8 mouse cellular contexts compared by ENCODE assay signal in genomic region chr11:52437123-52437522, GRCm38 (mm10). TPM values are rescaled to one million over a fixed set of nuclear protein-coding genes. Genes with fewer than 3 reads are reported as not detected.
DNase-seq lines count a peak whose midpoint lies in the region; ATAC-seq and TF ChIP-seq lines count a peak whose summit lies in the region.

No protein-coding gene starts in this region.

- no peak overlapping the region for H3K4me2 ChIP-seq in embryonic facial prominence, embryonic 11.5 days (ENCODE audit: low read depth, low read length)
- 0 out of 2 replicates have a peak overlapping the region, but pooled peaks have one; percentile 11 for H3K4me2 ChIP-seq in neural tube, embryonic 15.5 days
- no peak overlapping the region for H3K4me2 ChIP-seq in midbrain, postnatal 0 days (ENCODE audit: low read depth, low read length, poor library complexity, severe bottlenecking)

- H3K36me3 ChIP-seq in embryonic facial prominence, embryonic 11.5 days (replicated peaks; ENCODE audit: control insufficient read depth, insufficient read depth, low read depth, low read length), result no peaks in the 10 kb centered on the region
- no peaks in the 10 kb centered on the region for H3K36me3 ChIP-seq in neural tube, embryonic 15.5 days
- H3K36me3 ChIP-seq in midbrain, postnatal 0 days (ENCODE audit: insufficient read depth, low read length), result no peaks in the 10 kb centered on the region

- no peaks in the 10 kb centered on the region for H3K9me3 ChIP-seq in embryonic facial prominence, embryonic 11.5 days (replicated peaks; ENCODE audit: control insufficient read depth, low read length)
- no peaks in the 10 kb centered on the region for H3K9me3 ChIP-seq in neural tube, embryonic 15.5 days (replicated peaks)
- no peaks in the 10 kb centered on the region for H3K9me3 ChIP-seq in midbrain, postnatal 0 days (ENCODE audit: low read length)

- H3K27me3 ChIP-seq in embryonic facial prominence, embryonic 11.5 days (ENCODE audit: control insufficient read depth, insufficient read depth, low read length), result no peaks in the 10 kb centered on the region
- peaks cover 22% of the 10 kb centered on the region for H3K27me3 ChIP-seq in neural tube, embryonic 15.5 days (replicated peaks)
- H3K27me3 ChIP-seq in midbrain, postnatal 0 days (ENCODE audit: insufficient read depth, low read length), result no peaks in the 10 kb centered on the region
- no peaks in the 10 kb centered on the region for H3K27me3 ChIP-seq in cerebellum, adult 2 months (ENCODE audit: control insufficient read depth, insufficient read depth, low read length)

- no peak for TF ChIP-seq POLR2A in cerebellum, adult 2 months (IDR thresholded peaks at IDR 0.05; ENCODE audit: borderline replicate concordance, insufficient read depth, low read length)

- H3K4me3 ChIP-seq in layer of hippocampus, adult 2 months, result no peak overlapping the region
- H3K4me3 ChIP-seq in embryonic facial prominence, embryonic 11.5 days (ENCODE audit: low read depth, low read length), result no peak overlapping the region
- H3K4me3 ChIP-seq in neural tube, embryonic 15.5 days (replicated peaks), result no peak overlapping the region
- H3K4me3 ChIP-seq in midbrain, postnatal 0 days (ENCODE audit: low read depth, low read length), result no peak overlapping the region
- H3K4me3 ChIP-seq in cerebellum, adult 2 months (replicated peaks; ENCODE audit: insufficient read depth, low read depth, low read length), result no peak overlapping the region

- H3K27ac ChIP-seq in layer of hippocampus, adult 2 months, result no peak overlapping the region
- H3K27ac ChIP-seq in embryonic facial prominence, embryonic 11.5 days (replicated peaks; ENCODE audit: low read depth, low read length), result no peak overlapping the region
- no peak overlapping the region for H3K27ac ChIP-seq in neural tube, embryonic 15.5 days (replicated peaks)
- no peak overlapping the region for H3K27ac ChIP-seq in midbrain, postnatal 0 days (ENCODE audit: low read depth, low read length)
- no peak overlapping the region for H3K27ac ChIP-seq in cerebellum, adult 2 months (ENCODE audit: insufficient read depth, low read length)

- 20% methylated on average over 10 of the region's 10 CpGs for WGBS in embryonic facial prominence, embryonic 11.5 days
- WGBS in neural tube, embryonic 15.5 days, result 22% methylated on average over 10 of the region's 10 CpGs
- 24% methylated on average over 10 of the region's 10 CpGs for WGBS in midbrain, postnatal 0 days
- WGBS in cerebellum, adult 2 months, result 23% methylated on average over 10 of the region's 10 CpGs

- peak; percentile 18; the same call in 1 of the 2 replicates for TF ChIP-seq CTCF in layer of hippocampus, adult 2 months (conservative IDR thresholded peaks at IDR 0.05)
- TF ChIP-seq CTCF in midbrain, postnatal 0 days (IDR thresholded peaks at IDR 0.05), result no peak
- no peak for TF ChIP-seq CTCF in cerebellum, adult 2 months (IDR thresholded peaks at IDR 0.05; ENCODE audit: borderline replicate concordance, insufficient read depth, low read depth, low read length)

- H3K9ac ChIP-seq in embryonic facial prominence, embryonic 11.5 days (replicated peaks; ENCODE audit: low read length), result no peak overlapping the region
- no peak overlapping the region for H3K9ac ChIP-seq in neural tube, embryonic 15.5 days (replicated peaks)
- H3K9ac ChIP-seq in midbrain, postnatal 0 days (replicated peaks; ENCODE audit: low read length, poor library complexity, severe bottlenecking), result no peak overlapping the region

- DNase-seq in layer of hippocampus, adult 2 months (ENCODE audit: low spot score in 2 of 2), result peak; percentile 30 to 39
- DNase-seq in layer of hippocampus, postnatal 10 days (ENCODE audit: low spot score in 2 of 2), result no peak
- DNase-seq in embryonic facial prominence, embryonic 11.5 days (ENCODE audit: low spot score), result peak; percentile 26
- peak; percentile 33 to 57 for DNase-seq in kidney, postnatal 25 days
- no peak for DNase-seq in midbrain, postnatal 0 days (ENCODE audit: low spot score)
- DNase-seq in cerebellum, adult 2 months, result no peak
- DNase-seq in spleen, adult 18-20 months, result no peak

- no peak for ATAC-seq in embryonic facial prominence, embryonic 11.5 days (replicated peaks; ENCODE audit: insufficient number of reproducible peaks, low FRiP score, low TSS enrichment, low read depth)
- peak; percentile 28 for ATAC-seq in neural tube, embryonic 15.5 days (ENCODE audit: low FRiP score)
- no peak for ATAC-seq in midbrain, postnatal 0 days (ENCODE audit: low FRiP score)

- no peaks in the 10 kb centered on the region for H3K4me1 ChIP-seq in embryonic facial prominence, embryonic 11.5 days (ENCODE audit: control insufficient read depth, insufficient read depth, low read length)
- H3K4me1 ChIP-seq in neural tube, embryonic 15.5 days, result peaks cover 24% of the 10 kb centered on the region
- no peaks in the 10 kb centered on the region for H3K4me1 ChIP-seq in midbrain, postnatal 0 days (ENCODE audit: insufficient read depth, low read length)
- no peaks in the 10 kb centered on the region for H3K4me1 ChIP-seq in cerebellum, adult 2 months (ENCODE audit: control insufficient read depth, insufficient read depth, low read length)

RNA-seq across cellular contexts. Expression of gene 9530068E07Rik, which starts 40.9 kb away (rescaled TPM):
- 10 to 100 TPM; 61.3 to 65.5 TPM for total RNA-seq in layer of hippocampus, adult 2 months (2021)
- total RNA-seq in layer of hippocampus, postnatal 10 days (2021), result 10 to 100 TPM; 78.7 to 81.4 TPM
- polyA plus RNA-seq in embryonic facial prominence, embryonic 11.5 days (2014; fragmentation: Nextera tagmentation; extraction: Ambion mirVana), result 201 and 202 TPM in 2 replicates
- polyA plus RNA-seq in neural tube, embryonic 15.5 days (2015; fragmentation: Nextera tagmentation; extraction: Ambion mirVana), result 122 and 133 TPM in 2 replicates
- 125 and 127 TPM in 2 replicates for total RNA-seq in midbrain, postnatal 0 days (2014; rRNA removed)
- polyA plus RNA-seq in midbrain, postnatal 0 days (2015; fragmentation: Nextera tagmentation; extraction: Ambion mirVana), result 133 and 134 TPM in 2 replicates
- 88.1 and 88.6 TPM in 2 replicates for polyA plus RNA-seq in cerebellum, adult 2 months (2012; rRNA removed)

Comparison
In these comparisons a context has a peak if more than half of its experiments do, and no peak if none do; other contexts are left out.
1. DNase-seq: peak in layer of hippocampus, adult 2 months (2 of 2), embryonic facial prominence, embryonic 11.5 days (single experiment) and kidney, postnatal 25 days (2 of 2); none in layer of hippocampus, postnatal 10 days (0 of 2), midbrain, postnatal 0 days (single experiment), cerebellum, adult 2 months (0 of 2) and spleen, adult 18-20 months (0 of 2).